Mouse (Mus musculus): ENCODE measurements around the gene Tmem150a. TPM values are rescaled to one million over a fixed set of nuclear protein-coding genes. Genes with fewer than 3 reads are reported as not detected.

Tmem150a gene
- 2.8 to 5.3 TPM (median 4.2 TPM) in 4 replicates for total RNA-seq (2023; ENCODE audit: inconsistent age)

DNA sequence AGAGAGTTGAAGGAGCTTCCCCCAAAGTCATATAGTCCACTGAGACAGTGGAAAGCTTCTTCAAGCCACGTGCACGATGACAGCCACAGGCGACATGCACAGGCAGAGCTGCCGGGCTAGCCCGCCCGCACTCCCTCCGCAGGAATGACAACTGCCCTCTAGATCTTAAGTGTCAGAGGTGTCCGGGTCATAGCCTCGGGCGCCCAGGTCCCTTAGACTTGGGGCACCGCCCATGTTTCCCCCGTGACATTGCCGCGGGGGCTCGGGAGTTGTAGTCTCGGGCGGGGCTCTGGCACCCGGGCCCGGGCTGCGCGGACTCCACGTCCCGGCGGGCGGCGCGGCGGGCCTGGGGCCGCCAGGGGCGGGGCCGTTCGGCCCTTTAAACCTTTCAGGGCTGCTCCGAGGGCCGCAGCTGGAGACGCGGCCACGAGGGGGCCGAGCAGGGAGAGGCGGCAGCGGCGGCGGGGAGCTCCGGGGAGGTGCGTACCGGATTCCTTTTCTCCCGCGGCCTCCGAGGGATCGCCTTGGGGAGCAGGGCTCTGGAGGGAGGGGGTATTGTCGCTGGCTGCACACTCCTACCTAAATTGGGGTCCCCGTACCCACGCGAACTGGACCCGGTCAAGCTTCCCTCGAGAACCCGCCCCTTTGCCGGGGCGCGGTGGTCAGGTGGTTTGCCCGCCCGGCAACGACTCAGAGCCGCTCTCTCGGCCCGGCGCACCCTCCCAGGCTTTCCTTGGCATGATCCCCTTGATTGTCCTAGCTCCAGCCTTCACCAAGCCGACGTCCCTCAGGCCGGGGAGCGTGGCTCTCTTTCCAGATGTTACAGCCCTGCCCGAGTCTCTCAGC is at the start of gene Tmem150a:
Gene Tmem150a, plus strand, starts transcription at position 382 of the 846 bp plus-strand sequence.

DNA sequence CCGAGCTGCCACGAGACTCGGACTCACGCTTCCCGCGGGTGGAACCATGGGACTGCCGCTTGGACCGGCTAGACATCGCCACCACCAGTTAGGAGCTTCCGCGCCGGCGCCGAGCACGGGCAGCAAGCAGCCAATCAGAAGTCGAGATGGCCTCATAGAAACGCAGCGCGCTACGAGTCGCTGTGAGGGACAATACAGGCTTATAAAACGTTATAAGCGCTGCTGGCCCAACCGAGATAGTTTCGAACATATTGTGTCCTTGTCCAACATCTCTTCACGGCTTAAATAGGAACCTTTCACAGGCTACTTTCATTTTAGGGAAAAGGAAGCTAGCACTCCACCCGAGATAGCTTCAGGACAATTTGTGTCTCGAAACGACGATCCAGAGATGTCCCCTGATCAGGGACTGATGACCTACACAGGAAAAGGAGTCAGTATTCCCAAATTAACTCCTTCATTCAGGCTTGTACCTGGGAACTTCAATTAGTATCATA is 10.1 kb upstream of the Tmem150a start, which contains the start of gene Usp39:
Gene Usp39, minus strand, starts transcription at position 111 of the 494 bp plus-strand sequence.

DNA sequence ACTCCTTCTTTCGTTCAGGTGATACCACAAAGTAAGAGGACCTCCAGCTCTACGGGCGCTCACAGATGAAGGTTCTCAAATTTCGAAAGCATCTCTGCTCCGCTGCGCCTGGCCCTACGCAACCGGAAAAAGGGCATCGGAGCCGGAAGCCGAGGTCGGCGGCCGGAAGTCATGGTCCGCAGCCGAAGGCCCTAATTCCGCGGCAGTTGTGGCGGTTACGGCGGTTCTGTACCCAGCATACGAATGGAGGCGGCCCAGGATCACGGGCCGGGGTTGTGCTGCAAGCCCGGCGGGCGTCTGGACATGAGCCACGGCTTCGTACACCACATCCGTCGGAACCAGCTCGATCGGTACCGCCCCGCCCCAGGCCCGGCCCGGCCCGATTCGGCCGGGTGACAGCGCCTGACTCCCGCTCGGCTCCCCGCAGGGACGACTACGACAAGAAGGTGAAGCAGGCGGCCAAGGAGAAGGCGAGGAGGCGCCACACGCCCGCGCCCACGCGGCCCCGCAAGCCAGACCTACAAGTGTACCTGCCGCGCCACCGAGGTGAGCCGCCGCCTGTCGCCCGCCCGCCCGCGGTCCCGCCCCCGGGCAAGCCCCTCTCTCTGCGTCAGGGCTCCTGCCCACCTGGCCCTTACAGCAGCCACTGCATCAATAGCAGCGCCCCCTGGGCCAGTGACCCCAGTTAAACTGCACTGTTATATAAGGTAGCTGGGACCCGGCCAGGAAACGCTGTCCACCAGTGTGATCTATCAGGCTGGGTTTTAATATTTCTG is 7.9 kb upstream of the Tmem150a start, which contains the start of gene 0610030E20Rik:
Gene 0610030E20Rik, plus strand, starts transcription at position 152 of the 776 bp plus-strand sequence.

DNA sequence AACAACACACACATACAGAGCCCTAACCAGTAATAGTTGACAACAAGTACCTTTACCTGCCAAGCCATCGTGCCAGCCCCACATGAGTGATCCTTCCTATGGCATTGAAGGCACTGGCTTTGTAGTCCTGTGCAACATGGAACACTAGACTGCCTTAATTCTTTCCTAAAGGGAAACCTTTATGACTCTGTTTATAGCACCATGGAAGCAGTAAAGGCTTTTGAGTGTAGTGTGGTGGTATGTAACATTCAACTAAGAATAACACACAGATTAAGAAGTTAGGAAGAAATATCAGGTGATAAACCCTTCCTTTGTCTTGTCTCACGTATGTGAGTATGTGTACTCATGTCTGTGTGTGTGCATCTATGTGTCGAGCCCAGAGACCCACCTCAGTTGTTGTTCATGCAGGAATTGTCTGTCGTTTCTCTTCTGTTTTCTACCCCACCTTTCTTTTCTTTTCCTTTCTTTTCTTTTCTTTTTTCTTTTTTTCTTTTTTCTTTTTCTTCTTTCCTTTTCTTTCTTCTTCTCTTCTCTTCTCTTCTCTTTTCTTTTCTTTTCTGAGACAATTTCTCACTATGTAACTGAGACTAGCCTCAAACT is 11.7 kb downstream of the Tmem150a start, which contains the start of gene Rnf181:
Gene Rnf181, minus strand, starts transcription at position 113 of the 600 bp plus-strand sequence.

DNA sequence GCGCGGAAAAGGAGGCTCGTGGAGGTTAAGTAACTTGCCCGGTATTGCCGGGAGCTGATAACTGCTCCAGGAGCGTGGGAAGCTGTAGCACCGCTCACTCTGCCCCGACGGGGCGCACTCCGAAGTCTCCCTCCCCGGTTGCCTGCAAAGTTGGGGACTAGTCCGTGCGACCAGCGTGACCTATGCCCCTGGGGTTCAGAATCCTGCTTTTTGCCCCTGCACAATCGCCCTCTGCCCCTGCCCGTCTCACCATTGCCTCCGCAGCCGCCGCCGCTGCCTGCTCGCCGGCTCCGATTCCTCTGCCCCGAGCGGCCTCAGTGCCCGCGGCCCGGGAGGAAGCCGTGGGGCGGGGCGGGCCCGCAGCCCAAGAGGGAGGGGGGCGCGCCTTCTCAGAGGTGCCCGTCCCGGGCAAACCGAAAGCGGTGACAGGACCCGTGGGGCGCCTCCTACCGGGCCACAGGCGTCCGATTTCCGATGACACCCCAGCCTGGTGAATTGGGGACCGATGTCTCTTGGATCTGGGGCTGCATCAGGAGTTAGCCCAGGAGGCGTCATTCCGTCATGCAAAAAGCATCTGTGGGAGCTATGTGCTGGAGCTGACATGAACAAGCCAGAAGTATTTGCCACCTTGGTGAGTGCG is 25.0 kb downstream of the Tmem150a start, which contains the start of gene Vamp5:
Gene Vamp5, minus strand, starts transcription at position 338 of the 640 bp plus-strand sequence.

DNA sequence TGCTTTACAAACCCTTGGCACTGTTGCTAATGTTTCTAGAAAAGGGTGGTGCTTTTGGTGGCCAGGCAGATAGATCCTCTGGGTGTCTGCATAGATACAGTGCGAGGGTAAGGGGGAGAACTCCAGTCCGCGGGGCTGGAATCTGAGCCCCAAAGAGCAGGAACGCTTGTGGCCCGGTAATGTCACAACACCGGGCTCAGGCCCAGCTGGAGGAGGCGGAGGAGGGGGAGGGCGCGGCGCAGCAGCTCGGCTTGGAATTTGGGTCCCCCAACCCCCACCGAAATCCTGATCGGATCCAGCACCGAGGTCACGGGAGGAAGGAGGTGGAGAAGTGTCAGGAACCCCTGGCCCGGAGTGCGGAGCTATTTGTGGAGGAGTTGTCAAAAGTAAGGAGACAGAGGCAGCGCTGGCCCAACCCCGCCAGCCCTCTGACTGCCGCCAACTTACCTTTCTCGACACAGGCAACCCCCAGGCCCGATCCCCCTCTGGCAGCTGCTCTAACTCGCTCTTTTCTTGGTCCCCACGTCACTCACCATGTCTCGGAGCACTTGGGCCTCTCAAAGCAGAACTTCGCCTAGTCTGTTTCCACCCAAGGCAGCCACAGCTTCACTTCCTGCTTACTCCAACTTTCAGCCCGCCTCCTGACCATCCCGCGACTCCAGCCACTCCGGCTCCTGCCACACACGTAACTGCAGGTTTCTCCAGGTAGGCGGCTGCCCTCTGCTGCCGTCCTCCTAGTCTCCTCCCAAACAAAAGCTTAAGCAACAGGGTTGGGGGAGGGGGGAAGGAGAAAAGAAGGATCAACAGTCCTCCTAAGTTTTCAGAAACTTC is 34.9 kb downstream of the Tmem150a start, which contains the start of gene Vamp8:
Gene Vamp8, minus strand, starts transcription at position 763 of the 831 bp plus-strand sequence.

Other genes with a start within 250 kb of the Tmem150a start
- gene Atoh8, start 119.9 kb upstream of the Tmem150a start, total RNA-seq (2023; ENCODE audit: inconsistent age), result not detected in 4 replicates
- gene Sftpb, start 50.8 kb upstream of the Tmem150a start, total RNA-seq (2023; ENCODE audit: inconsistent age), result not detected in 4 replicates
- 45.7 to 50.5 TPM (median 47.9 TPM) in 4 replicates for gene Usp39, start 10.3 kb upstream of the Tmem150a start, total RNA-seq (2023; ENCODE audit: inconsistent age)
- 40.3 to 44.4 TPM (median 44.0 TPM) in 4 replicates for gene 0610030E20Rik, start 8.1 kb upstream of the Tmem150a start, total RNA-seq (2023; ENCODE audit: inconsistent age)
- 66.1 to 76.9 TPM (median 71.9 TPM) in 4 replicates for gene Rnf181, start 11.5 kb downstream of the Tmem150a start, total RNA-seq (2023; ENCODE audit: inconsistent age)
- 11.4 to 14.4 TPM (median 13.2 TPM) in 4 replicates for gene Vamp5, start 25.0 kb downstream of the Tmem150a start, total RNA-seq (2023; ENCODE audit: inconsistent age)
- 95.3 to 106 TPM (median 102 TPM) in 4 replicates for gene Vamp8, start 35.3 kb downstream of the Tmem150a start, total RNA-seq (2023; ENCODE audit: inconsistent age)
- 11.0 to 15.1 TPM (median 12.5 TPM) in 4 replicates for gene Ggcx, start 58.9 kb downstream of the Tmem150a start, total RNA-seq (2023; ENCODE audit: inconsistent age)
- 241 to 253 TPM (median 245 TPM) in 4 replicates for gene Mat2a, start 84.1 kb downstream of the Tmem150a start, total RNA-seq (2023; ENCODE audit: inconsistent age)
- gene Sh2d6, start 166.3 kb downstream of the Tmem150a start, total RNA-seq (2023; ENCODE audit: inconsistent age), result 0.48 to 0.54 TPM (median 0.51 TPM) in 3 of 4 replicates, not detected in the other
- gene Capg, start 188.9 kb downstream of the Tmem150a start, total RNA-seq (2023; ENCODE audit: inconsistent age), result 337 to 367 TPM (median 351 TPM) in 4 replicates
- 16.7 to 20.1 TPM (median 18.8 TPM) in 4 replicates for gene Elmod3, start 243.0 kb downstream of the Tmem150a start, total RNA-seq (2023; ENCODE audit: inconsistent age)
- 4.6 to 8.4 TPM (median 7.9 TPM) in 4 replicates for gene Retsat, start 243.0 kb downstream of the Tmem150a start, total RNA-seq (2023; ENCODE audit: inconsistent age)